Mouse (Mus musculus) embryonic facial prominence, embryonic 15.5 days (tissue): ENCODE results near the gene Ehd1. TPM values are rescaled to one million over a fixed set of nuclear protein-coding genes. Genes with fewer than 3 reads are reported as not detected.

Experiments
- ATAC-seq: fragments of 200-750 bp; cut with Nextera tagmentation; 2 replicates; pipeline ENCODE4 v1.8.0; 2017; ENCODE audit warnings: low read depth, moderate TSS enrichment; ENCODE audit not compliant: insufficient number of reproducible peaks, low FRiP score, low TSS enrichment
- H3K27ac ChIP-seq: fragments of 300-500 bp; sonication (generic); replicated peaks from 2 replicates; pipeline ENCODE4 v1.5.1; 2015; ENCODE audit warnings: mild to moderate bottlenecking, inconsistent platforms
- H3K27me3 ChIP-seq: fragments of 300-500 bp; sonication (generic); 2 replicates; pipeline ENCODE4 v1.6.1; 2015; ENCODE audit warnings: inconsistent platforms
- H3K36me3 ChIP-seq: fragments of 300-500 bp; sonication (generic); 2 replicates; pipeline ENCODE4 v1.6.1; 2015; ENCODE audit warnings: mild to moderate bottlenecking, inconsistent platforms
- H3K4me1 ChIP-seq: fragments of 300-500 bp; sonication (generic); 2 replicates; pipeline ENCODE4 v1.6.1; 2015; ENCODE audit warnings: inconsistent platforms
- H3K4me2 ChIP-seq: fragments of 300-500 bp; sonication (generic); replicated peaks from 2 replicates; pipeline ENCODE4 v1.6.1; 2015; ENCODE audit warnings: mild to moderate bottlenecking, inconsistent platforms
- H3K4me3 ChIP-seq: fragments of 300-500 bp; sonication (generic); replicated peaks from 2 replicates; pipeline ENCODE4 v1.5.1; 2015; ENCODE audit warnings: mild to moderate bottlenecking, inconsistent platforms
- H3K9ac ChIP-seq: fragments of 300-500 bp; sonication (generic); 2 replicates; pipeline ENCODE4 v1.6.1; 2015; ENCODE audit warnings: inconsistent platforms
- H3K9me3 ChIP-seq: fragments of 300-500 bp; sonication (generic); replicated peaks from 2 replicates; pipeline ENCODE4 v1.6.1; 2016; ENCODE audit warnings: inconsistent platforms
- WGBS: fragments of 180-500 bp; shearing (Covaris S2); methylation state at CpG from one replicate; pipeline ENCODE4 v1.1.7; 2015; 5-methylcytosine and 5-hydroxymethylcytosine counted together
- polyA plus RNA-seq: library from polyadenylated mRNA; unstranded; fragments of >200 nt; fragmentation: Nextera tagmentation; extraction: Ambion mirVana; gene quantifications from 2 replicates; pipeline ENCODE4 v1.2.1, GENCODE M21; 2015

The Ehd1 gene
- polyA plus RNA-seq, 1 experiment from 2014 or later: 77.2 TPM

GRCm38 (mm10) chr19:6291117-6291781, 14.7 kb downstream of the Ehd1 start:
- ATAC-seq: no peak
- peak overlapping the region; percentile 34; the same call in 1 of the 2 replicates for H3K27ac ChIP-seq
- H3K27me3 ChIP-seq: no peaks in the 10 kb centered on the region
- no peak overlapping the region for H3K9ac ChIP-seq
- no peak overlapping the region for H3K4me2 ChIP-seq
- H3K4me3 ChIP-seq: no peak overlapping the region
- H3K36me3 ChIP-seq: peaks cover 59% of the 10 kb centered on the region
- H3K4me1 ChIP-seq: peaks cover 21% of the 10 kb centered on the region; the same call in 1 of the 2 replicates
- H3K9me3 ChIP-seq: no peaks in the 10 kb centered on the region
- 84% methylated on average over 10 of the region's 10 CpGs for WGBS

GRCm38 (mm10) chr19:6292262-6292661, 15.7 kb downstream of the Ehd1 start:
- Histone ChIP-seq H3K4me2 (no peak overlapping the region), H3K4me3 (no peak overlapping the region), H3K27me3 (no peaks in the 10 kb centered on the region), H3K36me3 (peaks cover 60% of the 10 kb centered on the region), H3K4me1 (peaks cover 12% of the 10 kb centered on the region; the same call in 1 of the 2 replicates), H3K9me3 (no peaks in the 10 kb centered on the region), H3K27ac (no peak overlapping the region), H3K9ac (no peak overlapping the region)
- WGBS: 87% methylated on average over 5 of the region's 5 CpGs
- no peak for ATAC-seq

GRCm38 (mm10) chr19:6294301-6294700, 17.8 kb downstream of the Ehd1 start:
- Histone ChIP-seq H3K36me3 (peaks cover 79% of the 10 kb centered on the region), H3K27me3 (no peaks in the 10 kb centered on the region), H3K4me1 (no peaks in the 10 kb centered on the region), H3K9me3 (no peaks in the 10 kb centered on the region), H3K9ac (no peak overlapping the region), H3K4me2 (no peak overlapping the region), H3K4me3 (no peak overlapping the region), H3K27ac (no peak overlapping the region)
- no peak for ATAC-seq
- 94% methylated on average over 17 of the region's 17 CpGs for WGBS

GRCm38 (mm10) chr19:6296551-6297210, 20.2 kb downstream of the Ehd1 start:
- no peak overlapping the region for H3K4me3 ChIP-seq
- H3K36me3 ChIP-seq: peaks cover 76% of the 10 kb centered on the region
- H3K27ac ChIP-seq: no peak overlapping the region
- H3K9ac ChIP-seq: no peak overlapping the region
- ATAC-seq: no peak
- peaks cover 14% of the 10 kb centered on the region for H3K4me1 ChIP-seq
- no peaks in the 10 kb centered on the region for H3K9me3 ChIP-seq
- no peak overlapping the region for H3K4me2 ChIP-seq
- 83% methylated on average over 5 of the region's 5 CpGs for WGBS
- no peaks in the 10 kb centered on the region for H3K27me3 ChIP-seq

- ATAC-seq: peak; percentile 20; the same call in 1 of the 2 replicates
- Histone ChIP-seq H3K4me2 (no peak overlapping the region), H3K9me3 (no peaks in the 10 kb centered on the region), H3K4me3 (no peak overlapping the region), H3K36me3 (peaks cover 68% of the 10 kb centered on the region), H3K4me1 (peaks cover 19% of the 10 kb centered on the region), H3K27me3 (no peaks in the 10 kb centered on the region), H3K27ac (no peak overlapping the region), H3K9ac (no peak overlapping the region)
- WGBS: 87% methylated on average over 9 of the region's 9 CpGs
Observed at GRCm38 (mm10) chr19:6297641-6298040, 21.1 kb downstream of the Ehd1 start.

GRCm38 (mm10) chr19:6299003-6299402, 22.5 kb downstream of the Ehd1 start:
- H3K9ac ChIP-seq: no peak overlapping the region
- WGBS: 73% methylated on average over 4 of the region's 4 CpGs
- no peak for ATAC-seq
- no peak overlapping the region for H3K27ac ChIP-seq
- H3K4me1 ChIP-seq: peaks cover 21% of the 10 kb centered on the region
- H3K36me3 ChIP-seq: peaks cover 57% of the 10 kb centered on the region
- no peak overlapping the region for H3K4me2 ChIP-seq
- H3K9me3 ChIP-seq: no peaks in the 10 kb centered on the region
- no peaks in the 10 kb centered on the region for H3K27me3 ChIP-seq
- no peak overlapping the region for H3K4me3 ChIP-seq

- Histone ChIP-seq H3K9me3 (no peaks in the 10 kb centered on the region), H3K4me2 (no peak overlapping the region), H3K4me1 (peaks cover 23% of the 10 kb centered on the region), H3K36me3 (peaks cover 51% of the 10 kb centered on the region), H3K4me3 (no peak overlapping the region), H3K27ac (no peak overlapping the region), H3K27me3 (no peaks in the 10 kb centered on the region), H3K9ac (no peak overlapping the region)
- WGBS: 73% methylated on average over 7 of the region's 7 CpGs
- ATAC-seq: no peak
Observed at GRCm38 (mm10) chr19:6299450-6300267, 23.1 kb downstream of the Ehd1 start.

GRCm38 (mm10) chr19:6300402-6300841, 23.9 kb downstream of the Ehd1 start:
- Histone ChIP-seq H3K36me3 (peaks cover 43% of the 10 kb centered on the region), H3K9ac (no peak overlapping the region), H3K4me1 (peaks cover 25% of the 10 kb centered on the region), H3K4me3 (no peak overlapping the region), H3K9me3 (no peaks in the 10 kb centered on the region), H3K27ac (no peak overlapping the region), H3K4me2 (no peak overlapping the region), H3K27me3 (no peaks in the 10 kb centered on the region)
- WGBS: 47% methylated on average over 7 of the region's 7 CpGs
- ATAC-seq: no peak

- WGBS: 88% methylated on average over 5 of the region's 5 CpGs
- Histone ChIP-seq H3K4me1 (peaks cover 36% of the 10 kb centered on the region), H3K4me2 (no peak overlapping the region), H3K9me3 (no peaks in the 10 kb centered on the region), H3K27ac (0 out of 2 replicates have a peak overlapping the region, but pooled peaks have one; percentile 31), H3K9ac (no peak overlapping the region), H3K4me3 (no peak overlapping the region), H3K27me3 (no peaks in the 10 kb centered on the region), H3K36me3 (peaks cover 28% of the 10 kb centered on the region)
- no peak for ATAC-seq
Observed at GRCm38 (mm10) chr19:6302114-6302513, 25.6 kb downstream of the Ehd1 start.

GRCm38 (mm10) chr19:6302522-6302921, 26.0 kb downstream of the Ehd1 start:
- no peak overlapping the region for H3K4me3 ChIP-seq
- H3K36me3 ChIP-seq: peaks cover 24% of the 10 kb centered on the region
- no peak overlapping the region for H3K4me2 ChIP-seq
- no peaks in the 10 kb centered on the region for H3K9me3 ChIP-seq
- H3K27ac ChIP-seq: 0 out of 2 replicates have a peak overlapping the region, but pooled peaks have one; percentile 31
- WGBS: 15% methylated on average over 4 of the region's 4 CpGs
- H3K27me3 ChIP-seq: no peaks in the 10 kb centered on the region
- no peak for ATAC-seq
- peaks cover 40% of the 10 kb centered on the region for H3K4me1 ChIP-seq
- H3K9ac ChIP-seq: no peak overlapping the region

GRCm38 (mm10) chr19:6303831-6304230, 27.3 kb downstream of the Ehd1 start:
- Histone ChIP-seq H3K9me3 (no peaks in the 10 kb centered on the region), H3K27ac (no peak overlapping the region), H3K27me3 (no peaks in the 10 kb centered on the region), H3K9ac (no peak overlapping the region), H3K4me3 (no peak overlapping the region), H3K4me1 (peaks cover 48% of the 10 kb centered on the region), H3K4me2 (no peak overlapping the region), H3K36me3 (peaks cover 11% of the 10 kb centered on the region)
- ATAC-seq: no peak
- 81% methylated on average over 6 of the region's 6 CpGs for WGBS
